Mouse (Mus musculus): ENCODE data around the gene Gm43720.
A peak's percentile ranks its signal among the peaks of the same experiment; 100 is the strongest.

The Gm43720 gene

GRCm38 (mm10) chr5:138279585-138280424 is at the start of gene Gm43720, which contains the start of the genes Gpc2 and Stag3:
Gm43720 (minus strand) TSS chr5:138279958.
Gpc2 (minus strand) TSS chr5:138280005.
Stag3 (plus strand) TSS chr5:138280240.
- DNase-seq (ENCODE audit: extremely low spot score, low read depth, low spot score) = peak; percentile 95

DNA sequence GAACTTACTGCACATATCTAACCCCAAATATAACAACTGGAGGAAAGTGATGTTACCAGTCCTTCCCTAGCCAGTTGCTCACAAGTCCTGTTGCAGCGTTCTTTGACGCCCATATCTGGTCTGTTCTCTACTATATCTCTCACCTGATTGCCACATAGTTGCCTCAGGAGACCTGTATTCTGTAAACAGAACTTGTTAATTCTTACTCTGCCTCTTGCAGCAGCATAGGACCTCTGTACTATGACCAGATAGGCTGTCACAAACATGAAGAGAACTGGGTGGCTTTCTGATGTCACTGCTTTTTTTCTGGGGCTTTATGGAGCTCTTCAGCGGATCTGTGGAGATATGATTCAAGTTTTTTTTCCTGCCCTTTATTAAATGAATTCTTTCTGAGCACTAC is 33.0 kb upstream of the Gm43720 start:
- DNase-seq (ENCODE audit: extremely low spot score, low read depth, low spot score) = no peak

GRCm38 (mm10) chr5:138299613-138300012 is 19.9 kb upstream of the Gm43720 start:
- DNase-seq (ENCODE audit: extremely low spot score, low read depth, low spot score) = no peak

DNA sequence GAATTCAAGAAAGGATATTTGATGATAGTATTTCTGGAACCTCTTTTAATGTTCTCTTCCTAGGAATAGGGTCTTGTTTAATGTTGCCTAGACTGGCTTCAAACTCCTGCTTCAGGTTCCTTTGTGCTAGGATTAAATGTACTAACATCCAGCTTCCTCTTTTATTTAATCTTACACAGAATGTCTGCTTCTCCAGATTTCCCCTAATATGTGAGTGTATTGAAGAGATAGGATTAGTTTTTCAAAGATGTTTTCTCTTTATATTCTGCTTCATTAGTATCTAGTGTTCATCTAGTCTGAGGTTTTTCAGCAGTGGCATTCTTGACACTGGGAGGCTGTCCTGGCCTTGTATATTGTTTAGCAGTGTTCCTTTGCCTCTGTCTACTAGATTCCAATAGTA is 14.4 kb upstream of the Gm43720 start:
- DNase-seq (ENCODE audit: extremely low spot score, low read depth, low spot score) = no peak

- no peak for DNase-seq (ENCODE audit: extremely low spot score, low read depth, low spot score)
Measured at GRCm38 (mm10) chr5:138291638-138292037, 11.9 kb upstream of the Gm43720 start.

DNA sequence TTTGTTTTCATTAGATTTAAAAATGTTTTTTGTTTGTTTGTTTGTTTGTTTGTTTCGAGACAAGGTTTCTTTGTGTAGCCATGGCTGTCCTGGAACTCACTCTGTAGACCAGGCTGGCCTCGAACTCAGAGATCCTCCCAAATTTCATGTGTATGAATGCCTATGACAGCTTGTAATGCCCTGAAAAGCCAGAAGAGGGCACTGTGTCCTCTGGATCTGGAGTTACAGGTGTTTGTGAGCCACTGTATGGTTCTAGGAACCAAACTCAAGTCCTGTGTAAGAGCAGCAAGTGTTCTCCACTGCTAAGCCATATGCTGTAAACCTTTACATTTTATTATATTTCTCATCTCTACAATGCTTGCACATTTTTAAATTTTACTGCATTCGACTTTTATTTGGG is 8.1 kb upstream of the Gm43720 start:
- no peak for DNase-seq (ENCODE audit: extremely low spot score, low read depth, low spot score)

- no peak for DNase-seq (ENCODE audit: extremely low spot score, low read depth, low spot score)
Measured at GRCm38 (mm10) chr5:138283540-138283939, 3.8 kb upstream of the Gm43720 start.

DNA sequence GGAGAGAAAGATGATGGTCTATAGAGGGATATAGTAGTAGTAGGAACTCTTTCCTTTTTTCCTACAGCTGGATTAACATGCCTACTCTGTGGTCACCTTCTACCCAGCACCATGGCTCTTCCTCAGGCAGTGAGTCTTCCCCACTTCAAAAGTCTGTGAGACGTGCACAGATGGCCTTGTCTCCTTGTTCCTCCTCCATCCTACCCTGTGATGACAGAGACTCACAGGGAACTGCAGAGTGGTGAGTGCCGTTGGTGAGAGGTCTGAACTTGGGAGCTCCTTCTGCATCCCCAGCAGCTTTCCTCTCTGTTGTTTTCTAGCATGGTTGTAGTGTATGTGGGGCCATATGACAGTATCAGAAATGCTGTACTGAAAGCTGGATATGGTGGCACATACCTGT is 2.0 kb upstream of the Gm43720 start:
- no peak for DNase-seq (ENCODE audit: extremely low spot score, low read depth, low spot score)

DNA sequence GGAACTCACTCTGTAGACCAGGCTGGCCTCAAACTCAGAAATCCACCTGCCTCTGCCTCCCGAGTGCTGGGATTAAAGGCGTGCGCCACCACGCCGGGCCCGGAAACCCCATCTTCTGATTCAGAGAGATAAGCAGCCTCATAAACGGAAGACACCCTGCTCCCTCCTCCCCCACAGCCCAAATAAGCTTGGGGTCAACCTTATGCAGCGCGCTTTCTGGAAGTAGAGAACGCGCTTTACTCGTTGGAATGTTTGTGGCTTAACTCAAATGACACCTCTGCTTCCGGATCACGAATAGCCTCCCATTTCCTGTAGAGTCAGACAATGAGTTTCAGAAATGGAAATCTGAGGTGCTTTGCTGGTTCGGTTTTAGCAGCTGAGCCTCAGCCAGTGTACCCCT is 1.1 kb upstream of the Gm43720 start:
- no peak for DNase-seq (ENCODE audit: extremely low spot score, low read depth, low spot score)

GRCm38 (mm10) chr5:138280425-138280768 is 639 bp upstream of the Gm43720 start:
- no peak for DNase-seq (ENCODE audit: extremely low spot score, low read depth, low spot score)

DNA sequence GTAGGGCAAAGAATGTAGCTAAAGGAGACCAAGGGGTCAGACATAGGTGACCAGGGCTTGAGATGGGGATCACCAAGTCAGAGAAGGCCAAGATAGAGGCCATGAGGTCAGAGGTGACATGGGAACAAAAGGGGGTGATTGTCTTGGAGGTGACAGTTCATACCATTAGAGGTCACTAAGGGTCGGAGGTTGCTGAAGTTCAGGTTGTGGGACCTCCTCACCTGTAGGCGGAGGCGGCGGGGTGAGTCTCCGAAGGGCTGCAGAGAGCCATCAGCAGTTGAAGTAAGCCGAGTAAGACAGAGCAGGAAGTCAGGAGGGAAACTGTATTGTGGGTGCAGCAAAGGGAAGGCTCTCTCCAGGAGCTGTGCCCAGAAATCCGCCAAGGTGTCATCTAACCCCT is 1.8 kb downstream of the Gm43720 start:
- DNase-seq (ENCODE audit: extremely low spot score, low read depth, low spot score) = no peak

- DNase-seq (ENCODE audit: extremely low spot score, low read depth, low spot score) = no peak
Measured at GRCm38 (mm10) chr5:138275216-138276050, 4.3 kb downstream of the Gm43720 start.

DNA sequence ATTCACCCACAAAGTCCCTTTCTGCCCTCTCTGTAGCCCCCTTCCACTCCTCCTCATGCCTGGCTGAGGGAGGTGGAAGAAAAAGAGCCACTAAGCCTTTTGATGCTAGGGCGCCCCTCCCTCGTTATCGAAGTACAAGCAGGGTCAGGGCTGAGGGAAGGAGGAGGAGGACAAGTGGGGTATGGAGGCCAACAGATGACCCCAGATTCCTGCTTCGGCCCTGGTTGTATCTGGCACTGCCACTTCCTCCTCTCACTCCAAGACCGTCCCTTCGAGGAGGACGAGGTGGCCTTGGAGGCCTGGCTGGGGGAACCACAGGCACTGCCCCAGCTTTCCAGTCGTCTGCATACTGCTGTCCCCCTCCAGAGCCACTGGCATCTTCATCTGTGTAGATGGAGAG is 5.6 kb downstream of the Gm43720 start:
- DNase-seq (ENCODE audit: extremely low spot score, low read depth, low spot score) = no peak

DNA sequence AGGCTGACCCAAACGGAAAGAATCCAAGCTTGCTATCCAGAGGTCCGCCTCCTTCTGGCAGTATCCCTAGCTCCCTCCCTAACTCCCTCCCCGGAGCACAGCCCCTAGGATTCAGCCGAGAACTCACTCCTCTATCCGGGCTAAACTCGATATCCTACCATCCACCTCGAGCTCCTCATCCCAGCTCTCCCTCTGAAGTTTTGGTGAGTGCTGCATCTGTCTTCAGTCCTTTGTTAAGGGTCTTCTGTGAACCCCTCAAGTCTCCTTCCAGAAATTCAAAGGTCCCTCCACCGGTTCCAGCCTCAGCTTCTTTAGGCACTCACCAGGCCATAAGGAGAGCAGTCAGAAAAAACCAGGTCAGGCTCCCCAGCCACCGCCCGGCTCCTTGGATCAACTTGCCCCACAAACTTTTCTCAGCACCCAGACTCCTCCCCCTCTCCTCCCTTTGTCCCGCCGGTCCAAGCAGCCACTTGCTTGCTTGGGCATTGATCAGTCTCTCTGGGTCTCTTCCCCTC is 7.3 kb downstream of the Gm43720 start, which contains the start of gene Gal3st4:
TSS of gene Gal3st4 (minus strand) at position 432 of the 515 bp plus-strand sequence.
- DNase-seq (ENCODE audit: extremely low spot score, low read depth, low spot score) = no peak

DNA sequence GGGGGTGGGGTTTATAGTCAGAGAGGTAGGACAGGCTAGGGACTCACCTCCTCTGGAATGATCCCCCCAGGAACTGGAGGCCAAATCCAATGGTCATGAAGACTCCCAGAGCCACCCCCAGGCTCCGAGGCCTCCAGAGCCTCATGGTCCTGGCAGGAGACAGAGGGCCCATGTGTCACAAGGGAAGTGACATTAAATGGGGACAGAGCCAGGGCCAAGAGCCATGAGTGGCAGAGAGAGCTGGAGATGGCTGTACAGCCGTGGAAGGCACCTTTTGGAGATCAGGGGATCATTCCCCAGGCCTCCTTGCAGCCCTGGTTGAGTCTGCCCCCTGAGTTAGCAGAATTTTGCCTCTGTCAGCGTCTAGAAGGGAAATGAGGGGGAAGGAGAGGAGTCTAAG is 8.5 kb downstream of the Gm43720 start:
- DNase-seq (ENCODE audit: extremely low spot score, low read depth, low spot score) = no peak

- DNase-seq (ENCODE audit: extremely low spot score, low read depth, low spot score) = no peak
Measured at GRCm38 (mm10) chr5:138268980-138269379, 10.8 kb downstream of the Gm43720 start.

GRCm38 (mm10) chr5:138267114-138267513 is 12.6 kb downstream of the Gm43720 start:
- no peak for DNase-seq (ENCODE audit: extremely low spot score, low read depth, low spot score)

GRCm38 (mm10) chr5:138265712-138266111 is 14.0 kb downstream of the Gm43720 start:
- DNase-seq (ENCODE audit: extremely low spot score, low read depth, low spot score) = no peak

DNA sequence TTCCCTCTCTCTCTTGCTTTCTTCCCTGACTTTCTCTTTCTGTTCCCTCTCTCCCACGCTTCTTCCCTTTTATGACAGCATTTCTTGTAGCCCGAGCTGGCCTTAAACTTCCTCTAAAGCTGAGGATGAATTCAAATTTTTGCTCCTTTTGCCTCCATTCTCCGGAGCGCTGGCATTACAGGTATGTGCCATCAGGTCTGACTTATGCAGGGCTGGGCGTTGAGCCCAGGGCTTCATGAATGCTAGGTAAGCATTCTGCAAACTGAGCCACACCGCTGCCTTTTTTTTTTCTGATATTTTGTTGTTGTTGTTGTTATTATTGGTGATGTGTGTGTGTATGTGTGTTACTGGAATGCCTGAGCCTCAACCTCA is 15.6 kb downstream of the Gm43720 start:
- DNase-seq (ENCODE audit: extremely low spot score, low read depth, low spot score) = no peak

DNA sequence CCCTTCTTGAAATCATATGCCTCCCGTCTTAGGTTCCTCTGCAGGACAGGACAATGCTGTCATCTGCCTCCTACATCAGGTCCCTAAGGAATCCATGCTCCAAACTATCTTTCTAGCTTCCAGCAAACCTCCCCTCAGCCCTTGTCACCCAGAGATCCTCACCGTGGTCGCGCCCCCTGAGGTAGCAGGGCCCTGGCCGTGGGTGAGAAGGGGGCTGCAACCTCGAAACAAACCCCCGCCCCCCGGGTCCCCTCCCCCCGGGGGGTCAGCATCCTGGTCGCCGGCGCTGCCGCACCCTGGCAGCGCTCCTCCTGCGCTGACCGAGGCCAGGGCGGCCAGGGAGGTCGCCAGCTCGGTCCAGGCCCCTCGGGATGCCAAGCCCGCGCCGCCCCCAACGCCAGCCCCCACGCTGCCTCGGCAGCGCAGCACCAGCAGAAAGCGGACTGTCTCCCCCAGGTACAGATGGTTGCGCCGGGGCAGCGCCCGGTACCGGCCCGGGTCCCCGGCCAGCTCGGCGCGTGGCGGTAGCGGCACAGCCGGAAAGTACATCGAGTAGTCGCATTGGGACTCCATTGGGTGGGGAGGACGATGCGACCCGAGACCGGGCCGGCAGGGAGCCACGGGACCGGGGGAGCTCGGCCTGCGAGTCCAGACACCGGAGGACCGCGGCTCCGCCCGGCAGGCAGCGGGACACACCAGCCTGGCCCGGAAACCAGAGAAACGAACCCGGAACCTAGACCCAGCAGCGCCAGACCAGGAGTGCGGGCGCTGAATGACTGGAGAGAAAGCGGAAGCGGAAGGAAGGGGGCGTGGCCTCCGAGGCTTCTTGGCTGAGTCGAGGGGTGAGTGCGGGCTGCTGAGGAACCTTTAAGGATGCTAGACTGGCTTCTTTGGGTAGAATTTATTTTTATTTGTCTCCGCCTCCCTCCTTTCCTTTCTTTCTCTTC is 16.2 kb downstream of the Gm43720 start, which contains the start of gene BC037034:
TSS of gene BC037034 (minus strand) at position 774 of the 947 bp plus-strand sequence.
- no peak for DNase-seq (ENCODE audit: extremely low spot score, low read depth, low spot score)
